Mouse (Mus musculus): ENCODE results near the gene Gm11937.
"Not testable (repeated sequence)": the region's sequence is repeated elsewhere in the genome, so short reads cannot be mapped to it uniquely, and the experiment has no call there.

GRCm38 (mm10) chr11:99658467-99659010 lies 48.5 kb upstream of the Gm11937 start, which contains the start of gene Gm11563:
- not testable (repeated sequence) for TF ChIP-seq ZC3H11A (IDR thresholded peaks at IDR 0.05; ENCODE audit: borderline replicate concordance, low read depth, low read length); HCFC1 (IDR thresholded peaks at IDR 0.05; ENCODE audit: borderline replicate concordance, insufficient read depth, low read length)

Measured in ES-E14 (cell line).